Mouse (Mus musculus) heart, adult 2 months (tissue): ENCODE measurements around the gene Ret. TPM values are rescaled to one million over a fixed set of nuclear protein-coding genes. Genes with fewer than 3 reads are reported as not detected.

Experiments
- DNase-seq, 2 experiments: peaks; one replicate each; pipeline ENCODE4 v3.0.0; 2021
- H3K27ac ChIP-seq: fragments of 200-600 bp; 2 replicates; pipeline ENCODE4 v1.8.1; 2022
- H3K27me3 ChIP-seq: fragments of 200-500 bp; 2 replicates; pipeline ENCODE4 v1.6.1; 2012; ENCODE audit warnings: mild to moderate bottlenecking, low read length, inconsistent platforms, mixed read lengths; ENCODE audit not compliant: control insufficient read depth, insufficient read depth
- H3K36me3 ChIP-seq: fragments of 200-500 bp; 2 replicates; pipeline ENCODE4 v1.6.1; 2012; ENCODE audit warnings: low read length, inconsistent platforms; ENCODE audit not compliant: control insufficient read depth, insufficient read depth
- H3K4me1 ChIP-seq: fragments of 200-500 bp; 2 replicates; pipeline ENCODE4 v1.6.1; 2011; ENCODE audit warnings: low read length; ENCODE audit not compliant: control insufficient read depth, insufficient read depth
- H3K4me3 ChIP-seq: fragments of 200-600 bp; 2 replicates; pipeline ENCODE4 v1.8.1; 2022
- H3K79me2 ChIP-seq: fragments of 200-500 bp; replicated peaks from 2 replicates; pipeline ENCODE4 v1.6.1; 2012; ENCODE audit warnings: mild to moderate bottlenecking, inconsistent platforms, low read length, moderate library complexity, mixed read lengths; ENCODE audit not compliant: control insufficient read depth, insufficient read depth
- H3K9ac ChIP-seq: fragments of 200-500 bp; 2 replicates; pipeline ENCODE4 v1.6.1; 2012; ENCODE audit warnings: low read depth, mild to moderate bottlenecking, control low read depth, inconsistent platforms, low read length, mixed read lengths
- CTCF ChIP-seq: fragments of 200-600 bp; IDR thresholded peaks from 2 replicates; pipeline ENCODE4 v1.8.1; 2022; ENCODE audit warnings: antibody characterized with exemption, mild to moderate bottlenecking, moderate library complexity
- EP300 ChIP-seq: fragments of 200-500 bp; IDR thresholded peaks from 2 replicates; pipeline ENCODE4 v1.6.1; 2011; ENCODE audit warnings: low read depth, low read length, control low read depth; ENCODE audit not compliant: insufficient read depth
- POLR2A ChIP-seq: fragments of 200-500 bp; IDR thresholded peaks from 2 replicates; pipeline ENCODE4 v1.6.1; 2011; ENCODE audit warnings: mild to moderate bottlenecking, low read depth, low read length, control low read depth; ENCODE audit not compliant: insufficient read depth
- WGBS: fragments of 180-500 bp; shearing (Covaris S2); methylation state at CpG from one replicate; pipeline ENCODE4 v1.1.7; 2018; 5-methylcytosine and 5-hydroxymethylcytosine counted together
- intact Hi-C: fragments of 180-260 bp; cut with DNase I; formaldehyde crosslinking; loops from one replicate; pipeline ENCODE4 v1.15.1; 2025
- polyA plus RNA-seq: library from polyadenylated mRNA; depleted of rRNA; stranded (reverse); fragments of >200 nt; gene quantifications from 2 replicates; pipeline ENCODE4 v1.2.3, GENCODE M21; 2012
- total RNA-seq, 2 experiments: library from RNA; stranded (reverse); gene quantifications; 2 replicates each; pipeline ENCODE4 v1.2.3; 2021

Gene Ret
- total and polyA plus RNA-seq, 3 experiments = 2.7 to 5.8 (median 2.8) TPM

- intact Hi-C loops = no loop called here
- H3K9ac ChIP-seq = no peak overlapping the region
Measured at GRCm38 (mm10) chr6:118195108-118195507, 2.4 kb downstream of the Ret start.

GRCm38 (mm10) chr6:118192882-118193281 is 4.6 kb downstream of the Ret start:
- H3K27ac ChIP-seq = no peak overlapping the region
- DNase-seq = no peak
- no peaks in the 10 kb centered on the region for H3K79me2 ChIP-seq
- H3K36me3 ChIP-seq = no peaks in the 10 kb centered on the region
- H3K4me3 ChIP-seq = no peak overlapping the region
- H3K4me1 ChIP-seq = no peaks in the 10 kb centered on the region
- 0 out of 2 replicates have a peak, but pooled peaks cover 4% of the 10 kb centered on the region for H3K27me3 ChIP-seq
- WGBS = 29% methylated on average over 3 of the region's 3 CpGs
- H3K9ac ChIP-seq = no peak overlapping the region
- no peak for TF ChIP-seq POLR2A
- no peak for TF ChIP-seq CTCF
- no peak for TF ChIP-seq EP300
- intact Hi-C loops = no loop called here

More at GRCm38 (mm10) chr6:118195108-118195507, 2.4 kb downstream of the Ret start:
- Histone ChIP-seq H3K36me3 (no peaks in the 10 kb centered on the region), H3K79me2 (no peaks in the 10 kb centered on the region), H3K4me1 (no peaks in the 10 kb centered on the region), H3K27ac (no peak overlapping the region), H3K27me3 (peaks cover 6% of the 10 kb centered on the region; the same call in 1 of the 2 replicates), H3K4me3 (no peak overlapping the region)
- peak; percentile 47 to 63 for DNase-seq
- WGBS = 27% methylated on average over 8 of the region's 8 CpGs
- 0 out of 2 replicates have a peak, but pooled peaks have one; percentile 37 for TF ChIP-seq EP300
- TF ChIP-seq CTCF = peak; percentile 82
- TF ChIP-seq POLR2A = no peak

- no peak for TF ChIP-seq CTCF
- no peak for TF ChIP-seq POLR2A
- no peak for TF ChIP-seq EP300
- Histone ChIP-seq H3K36me3 (no peaks in the 10 kb centered on the region), H3K4me1 (no peaks in the 10 kb centered on the region), H3K27ac (no peak overlapping the region), H3K4me3 (no peak overlapping the region), H3K79me2 (no peaks in the 10 kb centered on the region), H3K9ac (no peak overlapping the region), H3K27me3 (0 out of 2 replicates have a peak, but pooled peaks cover 3% of the 10 kb centered on the region)
- intact Hi-C loops = no loop called here
- WGBS = 63% methylated on average over 4 of the region's 4 CpGs
- DNase-seq = no peak
Measured at GRCm38 (mm10) chr6:118192199-118192598, 5.3 kb downstream of the Ret start.

GRCm38 (mm10) chr6:118189764-118190163 is 7.8 kb downstream of the Ret start:
- no peak for DNase-seq
- H3K27ac ChIP-seq = no peak overlapping the region

GRCm38 (mm10) chr6:118188599-118188998 is 8.9 kb downstream of the Ret start:
- H3K79me2 ChIP-seq = no peaks in the 10 kb centered on the region
- no peaks in the 10 kb centered on the region for H3K27me3 ChIP-seq
- no peak for DNase-seq
- WGBS = 41% methylated on average over 9 of the region's 9 CpGs
- no peak overlapping the region for H3K9ac ChIP-seq
- H3K27ac ChIP-seq = no peak overlapping the region
- no peak overlapping the region for H3K4me3 ChIP-seq
- H3K36me3 ChIP-seq = no peaks in the 10 kb centered on the region
- no peaks in the 10 kb centered on the region for H3K4me1 ChIP-seq
- TF ChIP-seq POLR2A (no peak), CTCF (no peak), EP300 (no peak)
- intact Hi-C loops = no loop called here

More at GRCm38 (mm10) chr6:118189764-118190163, 7.8 kb downstream of the Ret start:
- Histone ChIP-seq H3K27me3 (no peaks in the 10 kb centered on the region), H3K4me1 (no peaks in the 10 kb centered on the region), H3K4me3 (no peak overlapping the region), H3K79me2 (no peaks in the 10 kb centered on the region), H3K9ac (no peak overlapping the region), H3K36me3 (no peaks in the 10 kb centered on the region)
- intact Hi-C loops = no loop called here
- TF ChIP-seq EP300 = no peak
- no peak for TF ChIP-seq CTCF
- TF ChIP-seq POLR2A = no peak
- WGBS = 42% methylated on average over 3 of the region's 3 CpGs

- intact Hi-C loops = no loop called here
- Histone ChIP-seq H3K27me3 (no peaks in the 10 kb centered on the region), H3K27ac (no peak overlapping the region), H3K4me3 (no peak overlapping the region), H3K79me2 (no peaks in the 10 kb centered on the region), H3K36me3 (no peaks in the 10 kb centered on the region), H3K4me1 (no peaks in the 10 kb centered on the region), H3K9ac (no peak overlapping the region)
- 89% methylated on average over 3 of the region's 3 CpGs for WGBS
- DNase-seq = no peak
- TF ChIP-seq POLR2A = no peak
- no peak for TF ChIP-seq EP300
- TF ChIP-seq CTCF = no peak
Measured at GRCm38 (mm10) chr6:118187285-118187641, 10.3 kb downstream of the Ret start.

GRCm38 (mm10) chr6:118186620-118187284 is 10.8 kb downstream of the Ret start:
- intact Hi-C loops = no loop called here
- Histone ChIP-seq H3K27ac (no peak overlapping the region), H3K27me3 (no peaks in the 10 kb centered on the region), H3K36me3 (no peaks in the 10 kb centered on the region), H3K4me1 (no peaks in the 10 kb centered on the region), H3K79me2 (no peaks in the 10 kb centered on the region), H3K9ac (no peak overlapping the region), H3K4me3 (no peak overlapping the region)
- WGBS = 77% methylated on average over 17 of the region's 17 CpGs
- DNase-seq = no peak
- TF ChIP-seq POLR2A (no peak), EP300 (no peak), CTCF (no peak)
